Mouse (Mus musculus) hindbrain, embryonic 15.5 days (tissue): ENCODE measurements around the gene 4930412O13Rik. TPM values are rescaled to one million over a fixed set of nuclear protein-coding genes. Genes with fewer than 3 reads are reported as not detected.

Experiments
- ATAC-seq: fragments of 200-750 bp; cut with Nextera tagmentation; 2 replicates; pipeline ENCODE4 v1.8.0; 2017; ENCODE audit warnings: low read depth, moderate number of reproducible peaks, moderate TSS enrichment; ENCODE audit not compliant: low FRiP score
- H3K27ac ChIP-seq: fragments of 300-500 bp; sonication (generic); replicated peaks from 2 replicates; pipeline ENCODE4 v1.5.1; 2015; ENCODE audit warnings: mild to moderate bottlenecking, inconsistent platforms
- H3K27me3 ChIP-seq: fragments of 300-500 bp; sonication (generic); 2 replicates; pipeline ENCODE4 v1.6.1; 2015; ENCODE audit warnings: control low read depth, inconsistent platforms
- H3K36me3 ChIP-seq: fragments of 300-500 bp; sonication (generic); 2 replicates; pipeline ENCODE4 v1.6.1; 2015; ENCODE audit warnings: control low read depth, inconsistent platforms
- H3K4me1 ChIP-seq: fragments of 300-500 bp; sonication (generic); replicated peaks from 2 replicates; pipeline ENCODE4 v1.6.1; 2015; ENCODE audit warnings: control low read depth, inconsistent platforms
- H3K4me2 ChIP-seq: fragments of 300-500 bp; sonication (generic); 2 replicates; pipeline ENCODE4 v1.6.1; 2015; ENCODE audit warnings: moderate library complexity, mild to moderate bottlenecking, inconsistent platforms
- H3K4me3 ChIP-seq: fragments of 300-500 bp; sonication (generic); 2 replicates; pipeline ENCODE4 v1.5.1; 2015; ENCODE audit warnings: mild to moderate bottlenecking, inconsistent platforms
- H3K9ac ChIP-seq: fragments of 300-500 bp; sonication (generic); 2 replicates; pipeline ENCODE4 v1.6.1; 2015; ENCODE audit warnings: inconsistent platforms
- H3K9me3 ChIP-seq: fragments of 300-500 bp; sonication (generic); 2 replicates; pipeline ENCODE4 v1.6.1; 2016; ENCODE audit warnings: control low read depth, inconsistent platforms
- WGBS: fragments of 180-500 bp; shearing (Covaris S2); methylation state at CpG from one replicate; pipeline ENCODE4 v1.1.7; 2015; 5-methylcytosine and 5-hydroxymethylcytosine counted together
- polyA plus RNA-seq: library from polyadenylated mRNA; unstranded; fragments of >200 nt; fragmentation: Nextera tagmentation; extraction: Ambion mirVana; gene quantifications from 2 replicates; pipeline ENCODE4 v1.2.1, GENCODE M21; 2015

Gene 4930412O13Rik
- polyA plus RNA-seq, 1 experiment from 2014 or later = 0.48 TPM

GRCm38 (mm10) chr2:9882371-9882925 lies 1.4 kb downstream of the 4930412O13Rik start:
- H3K27ac ChIP-seq = peak overlapping the region; percentile 16
- peaks cover 24% of the 10 kb centered on the region for H3K4me1 ChIP-seq
- peaks cover 48% of the 10 kb centered on the region for H3K27me3 ChIP-seq
- no peak for ATAC-seq
- H3K4me2 ChIP-seq = peak overlapping the region; percentile 49
- no peak overlapping the region for H3K9ac ChIP-seq
- H3K36me3 ChIP-seq = no peaks in the 10 kb centered on the region
- under 1% methylated on average over 39 of the region's 39 CpGs for WGBS
- H3K9me3 ChIP-seq = no peaks in the 10 kb centered on the region
- peak overlapping the region; percentile 28 for H3K4me3 ChIP-seq

- WGBS = under 1% methylated on average over 43 of the region's 43 CpGs
- peak overlapping the region; percentile 16; the same call in 1 of the 2 replicates for H3K27ac ChIP-seq
- no peaks in the 10 kb centered on the region for H3K36me3 ChIP-seq
- H3K9me3 ChIP-seq = no peaks in the 10 kb centered on the region
- H3K4me1 ChIP-seq = peaks cover 24% of the 10 kb centered on the region
- peak overlapping the region; percentile 49 for H3K4me2 ChIP-seq
- no peak overlapping the region for H3K9ac ChIP-seq
- H3K4me3 ChIP-seq = peak overlapping the region; percentile 28
- ATAC-seq = no peak
- H3K27me3 ChIP-seq = peaks cover 52% of the 10 kb centered on the region
Measured at GRCm38 (mm10) chr2:9882926-9883802, 2.1 kb downstream of the 4930412O13Rik start.

GRCm38 (mm10) chr2:9883803-9884532 lies 2.9 kb downstream of the 4930412O13Rik start:
- WGBS = 0% methylated on average over 27 of the region's 27 CpGs
- peaks cover 55% of the 10 kb centered on the region for H3K27me3 ChIP-seq
- peaks cover 24% of the 10 kb centered on the region for H3K4me1 ChIP-seq
- no peak overlapping the region for H3K9ac ChIP-seq
- no peak for ATAC-seq
- H3K27ac ChIP-seq = peak overlapping the region; percentile 27; the same call in 1 of the 2 replicates
- H3K36me3 ChIP-seq = no peaks in the 10 kb centered on the region
- H3K4me2 ChIP-seq = peak overlapping the region; percentile 49
- H3K9me3 ChIP-seq = no peaks in the 10 kb centered on the region
- peak overlapping the region; percentile 28 for H3K4me3 ChIP-seq

- WGBS = under 1% methylated on average over 15 of the region's 15 CpGs
- Histone ChIP-seq H3K4me2 (peak overlapping the region; percentile 49), H3K4me3 (peak overlapping the region; percentile 28), H3K27ac (peak overlapping the region; percentile 32; the same call in 1 of the 2 replicates), H3K9me3 (no peaks in the 10 kb centered on the region), H3K9ac (no peak overlapping the region), H3K27me3 (peaks cover 56% of the 10 kb centered on the region), H3K36me3 (no peaks in the 10 kb centered on the region), H3K4me1 (peaks cover 25% of the 10 kb centered on the region)
- ATAC-seq = no peak
Measured at GRCm38 (mm10) chr2:9884533-9885216, 3.6 kb downstream of the 4930412O13Rik start.

- Histone ChIP-seq H3K36me3 (no peaks in the 10 kb centered on the region), H3K4me1 (peaks cover 25% of the 10 kb centered on the region), H3K4me3 (peak overlapping the region; percentile 28), H3K9ac (no peak overlapping the region), H3K27ac (peak overlapping the region; percentile 32; the same call in 1 of the 2 replicates), H3K9me3 (no peaks in the 10 kb centered on the region), H3K27me3 (peaks cover 59% of the 10 kb centered on the region), H3K4me2 (peak overlapping the region; percentile 27)
- WGBS = 3% methylated on average over 14 of the region's 14 CpGs
- ATAC-seq = no peak
Measured at GRCm38 (mm10) chr2:9885217-9885770, 4.2 kb downstream of the 4930412O13Rik start.

GRCm38 (mm10) chr2:9886031-9886430 lies 5.0 kb downstream of the 4930412O13Rik start:
- Histone ChIP-seq H3K36me3 (no peaks in the 10 kb centered on the region), H3K27ac (0 out of 2 replicates have a peak overlapping the region, but pooled peaks have one; percentile 22), H3K9ac (no peak overlapping the region), H3K4me1 (peaks cover 21% of the 10 kb centered on the region), H3K9me3 (no peaks in the 10 kb centered on the region), H3K4me3 (peak overlapping the region; percentile 28), H3K4me2 (peak overlapping the region; percentile 27), H3K27me3 (peaks cover 64% of the 10 kb centered on the region)
- 7% methylated on average over 3 of the region's 3 CpGs for WGBS
- ATAC-seq = no peak

- H3K9me3 ChIP-seq = no peaks in the 10 kb centered on the region
- H3K4me3 ChIP-seq = peak overlapping the region; percentile 14
- H3K4me2 ChIP-seq = 0 out of 2 replicates have a peak overlapping the region, but pooled peaks have one; percentile 14
- peaks cover 14% of the 10 kb centered on the region for H3K4me1 ChIP-seq
- no peaks in the 10 kb centered on the region for H3K36me3 ChIP-seq
- no peak for ATAC-seq
- no peak overlapping the region for H3K27ac ChIP-seq
- H3K9ac ChIP-seq = 0 out of 2 replicates have a peak overlapping the region, but pooled peaks have one; percentile 5
- peaks cover 65% of the 10 kb centered on the region for H3K27me3 ChIP-seq
- 2% methylated on average over 7 of the region's 7 CpGs for WGBS
Measured at GRCm38 (mm10) chr2:9886921-9887610, 6.0 kb downstream of the 4930412O13Rik start.

GRCm38 (mm10) chr2:9887636-9888035 lies 6.6 kb downstream of the 4930412O13Rik start:
- no peak overlapping the region for H3K27ac ChIP-seq

GRCm38 (mm10) chr2:9888913-9889650 lies 8.0 kb downstream of the 4930412O13Rik start, which contains the start of gene 9230102O04Rik:
Gene 9230102O04Rik, minus strand, starts transcription at chr2:9889540.
- H3K4me2 ChIP-seq = peak within 1 kb of the TSS; percentile 44
- H3K27ac ChIP-seq = no peak within 1 kb of the TSS
- peak; percentile 64 for ATAC-seq
- 0 out of 2 replicates have a peak, but pooled peaks cover 3% of the 10 kb centered on the region for H3K4me1 ChIP-seq
- no peaks in the 10 kb centered on the region for H3K36me3 ChIP-seq
- peaks cover 84% of the 10 kb centered on the region for H3K27me3 ChIP-seq
- WGBS = under 1% methylated on average over 30 of the region's 30 CpGs
- H3K9me3 ChIP-seq = no peaks in the 10 kb centered on the region
- no peak within 1 kb of the TSS for H3K9ac ChIP-seq
- H3K4me3 ChIP-seq = peak within 1 kb of the TSS; percentile 22

More at GRCm38 (mm10) chr2:9887636-9888035, 6.6 kb downstream of the 4930412O13Rik start:
- peak overlapping the region; percentile 14 for H3K4me3 ChIP-seq
- 0 out of 2 replicates have a peak, but pooled peaks have one; percentile 15 for ATAC-seq
- no peak overlapping the region for H3K9ac ChIP-seq
- H3K36me3 ChIP-seq = no peaks in the 10 kb centered on the region
- H3K4me2 ChIP-seq = 0 out of 2 replicates have a peak overlapping the region, but pooled peaks have one; percentile 7
- H3K27me3 ChIP-seq = peaks cover 70% of the 10 kb centered on the region
- H3K9me3 ChIP-seq = no peaks in the 10 kb centered on the region
- H3K4me1 ChIP-seq = 0 out of 2 replicates have a peak, but pooled peaks cover 10% of the 10 kb centered on the region
- WGBS = under 1% methylated on average over 7 of the region's 7 CpGs

GRCm38 (mm10) chr2:9889651-9890183 lies 8.7 kb downstream of the 4930412O13Rik start, which contains the start of gene Gata3:
Gene Gata3, minus strand, starts transcription at chr2:9890034.
- Histone ChIP-seq H3K36me3 (no peaks in the 10 kb centered on the region), H3K9me3 (no peaks in the 10 kb centered on the region), H3K9ac (no peak within 1 kb of the TSS), H3K27me3 (peaks cover 85% of the 10 kb centered on the region), H3K4me1 (0 out of 2 replicates have a peak, but pooled peaks cover 3% of the 10 kb centered on the region), H3K4me2 (peak within 1 kb of the TSS; percentile 44), H3K27ac (no peak within 1 kb of the TSS), H3K4me3 (peak within 1 kb of the TSS; percentile 22)
- under 1% methylated on average over 23 of the region's 23 CpGs for WGBS
- ATAC-seq = no peak
